Mouse (Mus musculus) E14TG2a.4 (cell line): ENCODE measurements at regions not wholly inside any gene's neighbourhood (a gene's known extent, or its start where the extent isn't known, plus 50 kb on each side); places are given as distances from the start of the nearest gene placed in this dataset.

Experiments
- CTCF ChIP-seq: conservative IDR thresholded peaks from 2 replicates; pipeline ENCODE4 v1.5.1; 2014; ENCODE audit warnings: low read length
- POU5F1 ChIP-seq: IDR thresholded peaks from 2 replicates; pipeline ENCODE4 v1.6.1; 2014; ENCODE audit warnings: low read length, borderline replicate concordance

DNA sequence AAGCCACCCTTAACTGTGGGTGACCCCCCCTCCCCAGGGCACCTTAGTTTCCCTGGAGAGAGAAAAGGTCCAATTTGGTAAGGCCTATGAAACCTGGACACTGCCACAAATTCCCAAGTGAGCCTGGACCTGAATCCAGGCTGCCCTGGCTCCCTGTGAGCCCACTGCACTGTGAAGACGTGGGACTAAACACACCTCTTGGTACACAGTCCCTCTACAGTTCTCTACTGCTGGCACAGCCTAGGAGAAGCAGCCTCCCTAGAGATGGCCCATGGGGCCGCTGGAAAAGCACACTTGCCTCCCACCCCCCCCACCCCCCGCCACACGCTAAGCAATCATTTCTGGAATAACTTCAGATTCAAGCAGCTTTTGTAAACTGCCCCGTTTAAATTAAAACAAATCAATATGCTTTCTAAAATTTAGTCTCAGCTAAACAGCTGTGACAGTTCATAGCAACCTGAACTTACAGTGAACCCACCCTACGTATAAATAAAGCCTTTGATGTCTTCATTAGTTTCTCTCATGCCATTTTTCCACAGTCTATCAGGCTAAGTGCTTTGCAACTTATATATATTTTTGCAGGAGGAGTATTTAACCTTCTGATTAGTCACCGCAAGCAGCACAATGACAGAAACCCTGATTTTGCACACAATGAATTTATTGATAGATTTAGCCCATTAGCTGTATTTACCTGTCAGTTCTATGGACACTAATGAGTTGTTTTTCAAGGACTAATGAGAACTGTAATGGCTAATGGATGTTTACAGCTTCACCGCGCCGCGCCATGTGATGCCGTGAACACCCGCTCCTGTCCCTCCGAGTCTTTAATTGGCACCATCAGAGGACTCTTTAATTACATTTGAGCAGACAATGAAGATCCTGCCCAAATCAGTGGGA lies 215.3 kb downstream of the 3100002H09Rik start:
- TF ChIP-seq CTCF (no peak), POU5F1 (no peak)
